Mouse (Mus musculus): ENCODE measurements around the gene Mertk.

The Mertk gene

DNA sequence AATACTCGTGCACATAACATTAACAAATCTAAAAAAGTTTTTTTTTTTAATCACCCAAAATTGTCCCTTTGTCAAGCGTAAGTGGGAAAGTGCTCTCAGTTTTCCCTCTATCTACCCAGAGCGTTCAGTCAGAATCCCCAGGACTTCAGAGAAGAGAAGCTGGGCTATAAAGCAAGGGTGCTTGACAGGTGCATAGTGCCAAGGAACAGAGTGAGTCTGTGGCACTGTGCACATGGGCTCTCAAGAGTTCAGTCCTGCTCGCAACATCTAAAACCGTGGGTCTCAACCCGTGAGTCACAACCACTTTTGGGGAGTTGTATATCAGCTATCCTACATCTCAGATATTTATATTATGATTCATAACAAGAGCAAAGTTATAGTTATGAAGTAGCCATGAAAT, 71.8 kb downstream of the Mertk start:
- no peak for DNase-seq

- DNase-seq, result no peak
Measured at GRCm38 (mm10) chr2:128771048-128771447, 72.3 kb downstream of the Mertk start.

GRCm38 (mm10) chr2:128771750-128772338, 73.1 kb downstream of the Mertk start:
- no peak for DNase-seq

GRCm38 (mm10) chr2:128782231-128782630, 83.5 kb downstream of the Mertk start:
- DNase-seq, result no peak

DNA sequence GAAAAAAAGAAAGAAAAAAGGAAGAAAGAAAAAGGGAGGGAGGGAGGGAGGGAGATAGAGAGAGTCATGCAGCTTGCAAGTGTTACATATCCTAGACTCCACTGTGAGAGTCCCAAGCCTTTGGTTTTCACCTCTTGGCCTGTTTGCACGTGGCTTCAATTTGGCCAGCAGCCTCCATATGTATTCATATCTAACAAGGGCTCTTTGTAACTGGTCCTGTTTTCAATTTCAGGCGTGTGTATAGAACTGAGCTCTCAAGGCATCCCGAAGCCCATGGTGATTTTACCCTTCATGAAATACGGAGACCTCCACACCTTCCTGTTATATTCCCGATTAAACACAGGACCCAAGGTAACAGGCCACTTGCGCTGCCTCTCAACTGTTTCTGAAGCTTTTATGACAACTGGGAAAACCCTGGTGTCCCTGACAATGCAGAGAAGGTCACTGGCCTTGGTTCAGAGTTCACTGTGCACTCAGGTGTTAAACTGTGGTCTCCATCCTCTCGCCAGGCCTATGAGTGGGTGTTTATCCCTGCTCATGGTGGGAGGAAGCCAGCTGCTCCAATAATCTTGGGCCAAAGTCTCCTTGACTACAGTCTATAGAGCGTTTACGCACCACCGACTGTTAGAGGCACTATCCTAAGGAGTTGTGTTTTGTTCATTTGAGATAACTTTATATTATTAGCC, 85.0 kb downstream of the Mertk start:
- peak; percentile 18 for DNase-seq

GRCm38 (mm10) chr2:128784814-128785213, 86.1 kb downstream of the Mertk start:
- DNase-seq, result no peak

DNA sequence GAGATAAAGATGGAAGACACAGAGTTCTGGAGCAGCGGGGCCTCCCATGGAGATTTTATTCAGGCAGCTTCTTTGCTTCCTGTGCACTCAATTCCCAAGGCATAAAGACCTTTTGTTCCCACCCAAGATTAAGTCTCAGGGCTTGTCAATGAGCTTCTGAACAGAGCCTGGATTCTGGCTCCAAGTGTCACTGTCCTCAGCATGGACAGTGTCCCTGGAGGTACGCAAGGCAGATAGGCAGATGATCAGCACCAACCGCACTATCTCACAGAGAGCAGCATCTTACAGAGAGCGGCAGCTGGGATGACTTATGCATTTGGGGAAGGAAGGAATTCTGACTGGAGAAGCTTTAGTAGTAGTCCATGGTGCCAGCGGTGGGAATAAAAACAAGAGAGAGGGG, 87.6 kb downstream of the Mertk start:
- no peak for DNase-seq

DNA sequence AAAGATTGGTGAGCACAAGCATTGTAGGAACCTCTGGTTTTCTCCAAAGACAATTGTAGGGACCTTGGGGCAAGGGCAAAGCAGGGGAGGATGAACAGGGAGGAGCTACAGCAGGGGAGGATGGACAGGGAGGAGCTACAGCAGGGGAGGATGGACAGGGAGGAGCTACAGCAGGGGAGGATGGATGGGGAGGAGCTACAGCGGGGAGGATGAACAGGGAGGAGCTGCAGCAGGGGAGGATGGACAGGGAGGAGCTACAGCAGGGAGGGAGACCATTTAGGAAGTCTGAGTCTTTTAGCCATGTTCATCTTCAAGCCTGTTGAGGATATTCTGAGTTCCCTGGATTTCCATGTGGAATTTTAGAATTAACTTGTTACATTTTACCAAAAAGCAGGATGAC, 88.0 kb downstream of the Mertk start:
- no peak for DNase-seq

DNA sequence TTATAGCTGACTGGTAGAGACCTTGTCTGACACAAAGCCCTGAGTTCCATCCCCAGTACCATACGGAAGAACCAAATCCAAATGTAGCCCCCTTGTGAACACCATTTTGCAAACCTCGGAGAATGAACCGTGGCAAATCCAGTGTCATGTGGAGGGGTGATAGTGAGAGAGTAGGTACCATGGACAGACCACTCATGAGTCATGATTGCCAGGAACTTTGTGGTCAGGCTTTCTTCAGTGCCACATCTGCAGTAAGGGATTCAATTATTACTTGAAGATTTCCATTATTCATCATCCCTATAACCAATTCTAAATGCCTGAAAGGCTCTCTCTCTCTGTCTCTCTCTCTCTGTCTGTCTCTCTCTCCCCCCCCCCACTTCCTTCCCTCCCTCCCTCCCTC, 89.0 kb downstream of the Mertk start:
- DNase-seq, result no peak

DNA sequence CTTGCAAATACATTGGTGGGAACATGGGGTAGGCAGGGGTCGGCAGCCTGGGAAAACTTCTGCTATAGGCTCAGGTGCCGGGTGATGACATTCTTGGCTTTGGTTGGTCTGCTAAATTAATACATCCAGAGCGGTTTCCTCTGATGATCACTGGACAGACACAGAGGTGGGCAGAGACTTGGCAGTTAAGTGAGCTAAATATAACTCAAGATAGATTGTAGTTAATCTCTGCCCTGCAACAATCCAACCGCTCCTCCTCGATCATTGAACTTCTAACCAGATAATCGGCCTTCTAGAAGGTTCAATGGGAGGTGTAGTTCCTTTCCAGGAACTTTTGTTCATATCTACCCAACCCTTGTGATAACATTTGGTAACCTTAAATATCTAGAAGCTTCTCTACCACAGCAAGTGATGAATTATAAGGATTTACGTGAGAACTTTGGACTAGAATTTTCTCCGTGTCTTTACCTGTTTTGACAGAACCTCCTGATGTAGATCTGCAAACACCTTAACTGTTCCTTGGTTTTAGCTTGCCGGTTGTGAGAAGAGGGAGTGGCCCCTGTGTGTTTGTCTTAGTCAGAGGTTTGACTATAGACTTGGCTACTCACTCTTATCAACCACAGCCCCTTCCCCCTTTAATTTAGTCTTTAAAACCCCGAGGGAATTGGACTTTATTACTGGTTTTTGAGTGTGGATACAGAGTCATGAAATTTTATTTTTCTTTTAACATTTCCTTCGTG, 92.3 kb downstream of the Mertk start:
- DNase-seq, result no peak

DNA sequence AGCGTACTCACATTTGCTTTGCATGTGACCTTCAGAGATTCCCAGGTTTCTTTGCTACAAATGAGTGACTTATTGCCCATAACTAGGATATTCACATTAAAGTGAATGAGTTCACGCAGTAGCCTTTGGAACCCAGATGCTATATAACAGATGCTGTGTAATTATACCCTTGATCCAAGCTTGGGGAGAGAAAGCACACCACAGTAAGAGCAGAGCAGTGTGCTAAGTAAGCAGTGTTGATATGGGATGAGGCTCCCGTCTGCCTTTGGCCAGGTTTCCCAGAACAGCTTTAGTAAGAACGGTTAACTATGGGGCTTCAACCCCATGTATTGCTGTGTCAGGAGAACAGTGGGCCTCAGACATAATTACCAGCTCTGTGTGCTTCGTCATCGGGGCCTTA, 95.2 kb downstream of the Mertk start:
- DNase-seq, result no peak

DNA sequence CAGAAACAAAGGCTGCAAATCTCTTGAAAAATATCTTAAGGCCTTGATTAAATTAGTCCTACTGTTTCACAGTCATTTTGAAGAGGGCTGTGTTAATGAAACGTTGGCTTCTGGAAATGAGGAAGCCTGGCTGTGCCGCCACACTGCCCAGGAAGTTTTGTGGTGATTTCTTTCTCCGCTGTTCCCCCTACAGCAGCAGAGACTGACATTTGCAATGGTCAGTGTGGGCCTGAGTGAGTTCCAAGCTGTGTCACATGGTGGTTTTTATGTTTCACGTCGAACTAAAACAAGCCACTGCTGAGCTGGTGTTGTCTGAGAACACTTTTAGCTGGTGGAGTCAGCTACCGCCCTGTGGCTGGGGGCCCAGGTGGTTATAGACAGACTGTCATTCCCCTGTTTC, 97.7 kb downstream of the Mertk start:
- no peak for DNase-seq

DNA sequence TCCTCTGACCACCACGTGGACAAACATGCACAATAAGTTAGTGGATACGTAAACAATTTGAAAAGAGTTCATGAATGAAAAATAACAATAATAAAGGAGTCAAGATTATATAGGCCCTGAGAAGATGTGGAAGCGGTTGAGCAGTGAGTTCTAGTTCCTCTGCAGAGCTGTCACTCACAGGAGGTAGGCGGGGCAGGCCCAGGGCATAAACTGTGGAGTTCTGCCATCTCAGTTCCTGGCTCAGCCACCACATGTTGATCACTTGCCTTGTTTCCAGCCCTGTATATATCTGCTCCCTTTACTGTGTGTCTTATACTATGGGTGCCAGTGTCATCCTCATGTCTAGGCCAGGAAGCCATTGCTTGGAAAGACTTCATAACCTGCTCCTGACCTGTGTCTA, 104.7 kb downstream of the Mertk start:
- no peak for DNase-seq

DNA sequence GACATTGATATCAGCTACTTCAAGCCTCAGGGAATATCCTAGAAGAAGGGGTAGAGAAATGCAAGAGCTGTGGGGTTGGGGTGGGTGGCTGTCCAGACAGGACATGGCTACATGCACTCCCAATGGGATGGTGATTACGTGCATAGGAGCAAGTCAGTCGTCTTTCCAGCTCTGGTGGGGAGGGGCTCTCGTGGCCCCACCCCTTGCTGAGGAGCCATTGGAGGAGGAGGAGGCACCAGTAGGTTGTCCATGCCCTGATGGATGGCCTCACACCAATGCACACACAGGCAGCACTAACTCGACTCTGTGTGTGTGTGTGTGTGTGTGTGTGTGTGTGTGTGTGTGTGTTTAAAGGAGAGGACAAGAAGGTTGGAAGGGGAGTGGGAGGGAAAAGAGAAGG, 106.6 kb downstream of the Mertk start:
- DNase-seq, result no peak

DNA sequence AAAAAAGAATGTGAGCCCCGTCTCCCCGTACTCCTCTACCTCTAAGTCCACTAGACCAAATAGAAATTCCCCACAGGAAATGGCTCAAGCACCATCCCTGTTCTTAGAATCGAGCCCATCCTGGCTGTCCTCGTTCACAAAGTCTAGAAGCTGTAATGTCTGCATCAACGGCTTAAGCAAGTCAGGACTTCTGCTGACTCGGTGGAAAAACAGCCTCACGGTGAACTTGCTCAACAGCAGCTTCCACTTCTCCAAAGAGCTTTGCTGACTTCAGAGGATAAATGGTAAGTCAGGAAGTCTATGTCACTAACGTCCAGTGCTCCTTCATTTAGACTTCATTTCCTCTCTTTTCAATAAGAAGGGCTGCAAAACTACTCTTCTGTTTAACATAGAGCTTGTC, 107.8 kb downstream of the Mertk start:
- DNase-seq, result no peak

- no peak for DNase-seq
Measured at GRCm38 (mm10) chr2:128812761-128813160, 114.0 kb downstream of the Mertk start.

GRCm38 (mm10) chr2:128816311-128816710, 117.6 kb downstream of the Mertk start:
- DNase-seq, result no peak

GRCm38 (mm10) chr2:128816916-128817315, 118.2 kb downstream of the Mertk start:
- no peak for DNase-seq

DNA sequence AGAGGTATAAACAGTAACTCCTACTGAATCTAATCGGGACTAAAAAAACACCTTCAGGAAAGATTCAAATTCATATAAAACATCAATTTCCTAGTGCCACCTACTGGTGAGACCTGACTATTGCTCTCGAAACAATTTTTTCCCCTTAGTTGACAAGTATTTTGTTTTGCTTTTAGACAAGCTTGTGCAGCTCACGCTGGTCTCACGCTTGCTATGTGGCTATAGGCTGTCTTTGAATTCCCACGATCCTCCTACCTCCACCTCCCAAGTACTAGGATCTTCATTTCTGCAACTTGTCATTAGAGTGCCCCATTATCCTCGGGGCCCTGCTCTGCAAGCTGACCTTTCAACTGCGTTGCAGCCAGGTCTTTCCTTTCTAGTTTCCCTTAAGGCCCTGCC, 118.6 kb downstream of the Mertk start:
- no peak for DNase-seq

DNA sequence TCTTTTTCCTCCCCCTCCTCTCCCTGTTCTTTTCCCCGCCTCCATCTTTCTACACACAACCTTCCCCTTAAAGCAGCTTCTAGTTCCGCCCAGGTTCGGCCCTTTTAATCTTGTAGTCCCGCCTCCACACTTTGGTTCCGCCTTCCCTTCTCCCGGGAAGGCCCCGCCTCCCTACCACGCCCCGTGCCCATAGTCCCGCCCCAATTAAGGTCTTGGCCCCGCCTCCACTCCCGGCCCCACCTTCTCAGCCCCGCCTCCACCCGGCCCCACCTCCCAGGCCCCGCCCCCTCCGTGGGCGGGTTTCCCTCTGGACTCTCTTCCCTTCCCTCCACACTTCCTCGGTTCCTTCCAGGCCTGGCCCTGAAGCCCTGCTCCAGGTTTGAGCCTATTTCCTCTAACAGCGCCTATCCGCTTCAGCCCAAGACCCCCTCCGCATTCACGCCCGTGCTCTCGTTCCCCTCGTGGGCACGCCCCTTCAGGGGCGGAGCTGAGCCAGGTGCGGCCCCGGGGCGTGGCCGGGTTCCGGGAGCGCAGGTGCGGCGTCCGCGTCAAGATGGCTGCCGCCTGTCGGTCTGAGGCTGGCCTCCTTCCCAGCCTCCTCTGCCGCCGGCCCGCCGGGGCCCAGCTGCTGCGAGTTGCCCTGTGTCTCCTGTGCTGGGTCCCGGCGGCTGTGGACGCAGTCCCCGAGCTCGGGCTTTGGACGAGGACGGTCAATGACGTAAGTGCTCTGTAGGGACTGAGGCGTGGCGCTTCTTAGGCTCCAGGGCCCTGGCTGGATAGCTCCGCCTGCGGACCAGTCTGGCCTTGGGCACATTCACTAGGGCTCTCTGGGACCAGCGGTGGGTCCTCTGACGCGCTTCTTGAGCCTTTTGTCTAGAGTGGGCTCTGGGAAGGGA, 119.3 kb downstream of the Mertk start, which contains the start of gene Tmem87b:
TSS of gene Tmem87b (plus strand) at position 333 of the 896 bp plus-strand sequence.
- peak; percentile 98 for DNase-seq

- DNase-seq, result peak; percentile 32
Measured at GRCm38 (mm10) chr2:128818956-128819643, 120.3 kb downstream of the Mertk start.

- no peak for DNase-seq
Measured at GRCm38 (mm10) chr2:128820631-128821030, 121.9 kb downstream of the Mertk start.

DNA sequence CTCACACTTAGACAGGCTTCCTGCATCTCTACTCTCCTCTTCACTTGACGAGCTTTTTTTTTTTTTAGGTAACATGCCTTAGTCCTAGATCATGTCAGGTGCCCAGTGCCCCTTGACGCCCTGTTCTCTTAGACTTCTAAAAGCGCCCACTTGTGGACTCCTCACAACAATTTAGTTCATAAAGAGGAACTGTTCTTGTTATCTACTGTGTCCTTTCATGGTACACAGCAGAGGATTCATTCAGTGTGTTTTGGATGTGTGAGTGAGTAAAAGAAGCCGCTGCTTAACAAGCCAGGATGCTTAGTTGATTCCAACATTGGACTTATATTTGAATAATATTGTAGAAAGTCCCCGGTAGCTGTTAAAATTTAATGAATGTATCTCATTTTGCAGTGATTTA, 125.1 kb downstream of the Mertk start:
- DNase-seq, result no peak

All from kidney, adult 18-20 months (tissue).